Mouse (Mus musculus) megakaryocyte, embryonic 14.5 days (primary cell): ENCODE results near the gene Adgrg7.

Source experiments
- FLI1 ChIP-seq: IDR thresholded peaks from 2 replicates; pipeline ENCODE4 v1.6.1; 2012; ENCODE audit warnings: low read length, inconsistent platforms, mixed read lengths
- GATA1 ChIP-seq: IDR thresholded peaks from 3 replicates; pipeline ENCODE4 v1.6.1; 2012; ENCODE audit warnings: mixed read lengths, low read length, inconsistent platforms, borderline replicate concordance

GRCm38 (mm10) chr16:56799541-56800029, 3.9 kb upstream of the Adgrg7 start:
- no peak for TF ChIP-seq FLI1
- no peak for TF ChIP-seq GATA1
